Mouse (Mus musculus): ENCODE results near the gene Atxn1. TPM values are rescaled to one million over a fixed set of nuclear protein-coding genes. Genes with fewer than 3 reads are reported as not detected.

Atxn1 gene
- polyA plus RNA-seq, 1 experiment from 2014 or later = 8.3 TPM

DNA sequence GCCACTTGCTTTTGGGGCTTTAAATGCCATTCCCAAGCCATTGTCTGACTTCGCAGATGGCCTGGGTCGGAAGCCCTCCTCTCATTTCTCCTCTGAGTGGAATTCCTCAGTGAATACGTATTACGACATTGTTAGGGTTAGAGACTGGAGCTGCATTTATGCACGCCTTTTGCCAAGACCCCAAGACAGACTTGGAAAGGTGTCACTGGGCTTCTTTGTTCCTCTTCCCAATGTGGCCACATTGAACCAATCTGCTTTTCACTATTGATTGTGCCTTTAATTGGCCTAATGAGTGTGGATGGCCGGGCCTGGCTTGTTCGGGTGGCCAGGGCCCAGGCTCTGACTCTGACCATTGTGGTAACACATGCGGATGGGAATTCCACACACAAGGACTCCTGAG lies 336.5 kb downstream of the Atxn1 start:
- in situ Hi-C loops (cut with MboI; ENCODE audit: low pct_unique_long_range_greater_than_20kb) = no loop called here
- CTCF ChIA-PET = interaction anchor here (0.7 to 1.0 kb wide), 2 partner anchors 15 kb away, joined by 3 read pairs; no protein-coding TSS in a partner anchor
- no peak for TF ChIP-seq CTCF (IDR thresholded peaks at IDR 0.05)
- ATAC-seq = no peak
- H3K27me3 ChIP-seq = no peaks in the 10 kb centered on the region
- no peak for DNase-seq (ENCODE audit: low read depth, low spot score)
- POLR2A ChIA-PET = interaction anchor here (0.5 kb wide), 1 partner anchor 144 kb away, joined by 3 read pairs; no protein-coding TSS in a partner anchor

DNA sequence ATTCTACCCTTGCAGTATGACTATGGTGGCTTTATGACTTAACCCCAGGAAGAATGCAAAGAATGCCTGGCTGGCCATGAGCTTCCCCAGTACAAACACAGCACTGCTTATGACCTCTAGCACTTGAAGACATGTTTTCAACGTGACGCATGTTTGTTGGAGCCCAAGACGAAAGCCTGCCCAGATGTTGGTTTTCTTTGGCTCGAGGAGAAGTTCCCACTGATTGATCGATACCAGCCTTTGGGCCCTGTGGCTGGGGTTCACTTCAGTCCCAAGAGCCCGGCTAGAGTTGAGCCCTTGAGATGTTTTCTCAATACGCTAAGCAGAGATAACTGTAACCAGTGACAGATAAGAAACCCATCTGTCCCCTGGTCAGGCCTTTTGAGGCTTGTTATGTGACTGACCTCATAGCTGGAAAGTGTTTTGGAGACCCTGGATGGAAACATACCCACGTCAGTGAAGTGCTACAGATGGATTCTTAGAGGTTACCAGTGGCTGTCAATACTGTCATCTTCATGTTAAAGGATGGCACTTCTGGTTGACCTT lies 337.5 kb downstream of the Atxn1 start:
- ATAC-seq = peak; percentile 51
- in situ Hi-C loops (cut with MboI; ENCODE audit: low pct_unique_long_range_greater_than_20kb) = no loop called here
- DNase-seq (ENCODE audit: low read depth, low spot score) = no peak
- TF ChIP-seq CTCF (IDR thresholded peaks at IDR 0.05) = no peak
- CTCF ChIA-PET = interaction anchor here (0.7 kb wide), 1 partner anchor 16 kb away, joined by 3 read pairs; no protein-coding TSS in a partner anchor
- POLR2A ChIA-PET = interaction anchor here (0.6 kb wide), 1 partner anchor 997 kb away, joined by 3 read pairs; no protein-coding TSS in a partner anchor
- no peaks in the 10 kb centered on the region for H3K27me3 ChIP-seq

DNA sequence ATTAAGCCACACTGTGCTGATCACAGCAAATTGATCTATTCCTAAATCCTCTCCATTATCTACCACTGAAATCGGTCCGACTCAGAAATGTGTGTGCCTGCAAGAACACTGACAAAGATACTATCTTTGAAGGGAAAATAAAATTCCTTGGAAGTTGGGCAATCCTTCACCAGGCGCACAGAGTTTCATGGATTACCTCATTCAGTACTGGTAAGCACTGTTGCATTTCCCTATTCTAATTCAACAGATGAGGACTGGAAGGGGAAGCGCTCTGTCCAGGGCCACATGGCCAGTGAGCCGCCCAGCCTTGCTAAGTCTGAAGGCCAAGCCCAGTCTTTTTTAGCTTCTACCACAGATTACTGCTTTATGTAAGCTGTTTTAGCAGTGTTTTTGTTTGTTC lies 339.1 kb downstream of the Atxn1 start:
- in situ Hi-C loops (cut with MboI; ENCODE audit: low pct_unique_long_range_greater_than_20kb) = no loop called here
- no peak for ATAC-seq
- H3K27me3 ChIP-seq = no peaks in the 10 kb centered on the region
- TF ChIP-seq CTCF (IDR thresholded peaks at IDR 0.05) = no peak
- CTCF ChIA-PET = interaction anchor here (0.7 to 1.2 kb wide), 3 partner anchors 11 to 48 kb away, joined by 3 to 5 read pairs (median 3); no protein-coding TSS in a partner anchor
- POLR2A ChIA-PET = no interaction called here
- DNase-seq (ENCODE audit: low read depth, low spot score) = no peak

DNA sequence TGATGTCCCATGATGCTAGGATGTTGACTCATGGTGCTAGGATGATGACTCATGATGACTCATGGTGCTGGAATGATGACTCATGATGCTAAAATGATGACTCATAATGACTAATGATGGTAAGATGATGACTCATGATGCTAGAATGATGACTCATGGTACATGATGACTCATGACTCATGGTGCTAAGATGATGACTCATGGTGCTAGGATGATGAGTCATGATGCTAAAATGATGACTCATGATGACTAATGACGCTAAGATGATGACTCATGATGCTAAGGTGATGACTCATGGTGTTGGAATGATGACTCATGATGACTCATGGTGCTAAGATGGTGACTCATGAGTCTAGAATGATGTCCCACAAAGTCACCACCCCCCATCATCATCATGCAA lies 341.0 kb downstream of the Atxn1 start:
- DNase-seq (ENCODE audit: low read depth, low spot score) (peak; percentile 79), ATAC-seq (no peak)
- TF ChIP-seq CTCF (IDR thresholded peaks at IDR 0.05) = no peak
- H3K27me3 ChIP-seq = no peaks in the 10 kb centered on the region
- ChIA-PET POLR2A (no interaction called here), CTCF (no interaction called here)
- in situ Hi-C loops (cut with MboI; ENCODE audit: low pct_unique_long_range_greater_than_20kb) = loop anchor here (5.0 kb wide), 1 partner anchor 633 kb away; no protein-coding TSS in a partner anchor

DNA sequence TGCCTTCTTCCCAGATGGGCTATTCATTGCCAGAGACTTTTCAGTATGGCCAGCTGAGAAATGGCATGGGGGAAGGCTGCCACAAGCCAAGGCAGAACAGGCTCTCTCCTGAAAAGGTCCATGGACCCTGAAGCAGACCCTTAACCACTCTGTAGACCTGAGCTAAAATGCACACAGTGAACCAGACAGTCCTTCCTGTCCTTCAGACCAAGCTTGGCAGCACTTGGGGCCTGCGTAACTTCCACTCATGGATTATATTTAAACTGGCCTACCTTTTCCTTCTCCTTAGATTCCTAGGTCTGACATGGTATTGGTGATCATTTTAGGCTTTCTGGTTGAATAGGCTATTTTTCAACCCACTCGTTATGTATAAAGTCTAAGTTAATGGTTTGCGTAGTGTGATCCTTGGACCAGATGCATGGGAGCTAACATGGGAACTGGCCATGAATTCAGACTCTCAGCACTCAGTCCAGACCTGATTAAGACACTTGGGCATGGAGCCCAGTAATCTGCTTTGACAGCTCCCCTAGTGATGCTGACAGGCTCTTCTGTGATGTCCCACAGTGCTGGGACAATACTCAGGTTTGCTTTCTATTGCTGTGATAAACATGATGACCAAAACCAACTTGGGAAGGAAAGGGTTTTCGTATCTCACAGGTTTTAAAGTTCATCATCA lies 341.8 kb downstream of the Atxn1 start:
- ChIA-PET CTCF (interaction anchor here (1.2 to 2.0 kb wide), 3 partner anchors 10 to 126 kb away, joined by 3 to 6 read pairs (median 5); no protein-coding TSS in a partner anchor), POLR2A (no interaction called here)
- TF ChIP-seq CTCF (IDR thresholded peaks at IDR 0.05) = no peak
- no peak for DNase-seq (ENCODE audit: low read depth, low spot score)
- no peak for ATAC-seq
- H3K27me3 ChIP-seq = no peaks in the 10 kb centered on the region
- in situ Hi-C loops (cut with MboI; ENCODE audit: low pct_unique_long_range_greater_than_20kb) = loop anchor here (5.0 kb wide), 1 partner anchor 634 kb away; no protein-coding TSS in a partner anchor

DNA sequence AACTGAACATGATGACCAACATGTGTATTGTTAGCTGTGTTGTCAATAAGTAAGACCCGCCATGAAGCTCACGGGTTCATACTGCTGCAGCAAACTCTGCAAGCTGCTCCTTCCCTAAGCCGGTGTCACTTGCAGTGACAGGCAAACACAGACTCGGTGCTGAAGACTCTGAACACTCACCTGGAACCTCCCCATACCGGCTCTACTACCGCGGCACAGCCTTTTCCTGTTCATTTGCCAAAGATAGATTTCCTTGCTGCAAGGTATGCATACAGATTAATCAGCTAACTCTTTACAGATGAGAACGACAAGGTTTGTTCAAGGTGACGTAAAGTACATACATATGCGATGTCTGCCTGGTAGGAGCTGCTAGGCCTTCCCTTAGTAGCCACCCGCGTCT lies 344.1 kb downstream of the Atxn1 start:
- no peak for ATAC-seq
- in situ Hi-C loops (cut with MboI; ENCODE audit: low pct_unique_long_range_greater_than_20kb) = loop anchor here (5.0 kb wide), 1 partner anchor 637 kb away; no protein-coding TSS in a partner anchor
- ChIA-PET CTCF (interaction anchor here (1.1 to 2.0 kb wide), 4 partner anchors 8 to 541 kb away, joined by 3 to 6 read pairs (median 4); no protein-coding TSS in a partner anchor), POLR2A (no interaction called here)
- DNase-seq (ENCODE audit: low read depth, low spot score) = no peak
- TF ChIP-seq CTCF (IDR thresholded peaks at IDR 0.05) = no peak
- H3K27me3 ChIP-seq = no peaks in the 10 kb centered on the region

DNA sequence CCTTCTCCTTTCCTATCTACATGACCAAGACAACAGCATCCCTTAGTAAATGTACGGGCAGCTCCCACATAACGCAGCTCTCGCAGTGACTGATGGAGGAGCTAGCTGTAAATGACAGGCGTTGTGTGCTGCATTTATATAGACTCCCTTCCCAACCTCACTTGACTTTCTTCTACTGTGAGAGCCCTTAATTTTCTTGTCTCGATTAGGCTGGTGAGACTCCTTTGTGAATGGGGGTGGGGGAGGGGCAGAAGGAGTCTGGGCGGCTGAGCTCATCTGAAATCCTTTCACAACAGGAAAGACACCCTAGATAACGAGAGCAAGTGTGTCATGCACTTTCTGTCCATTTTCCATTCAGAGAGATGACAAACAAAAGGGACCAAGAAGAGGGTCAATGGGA lies 344.5 kb downstream of the Atxn1 start:
- CTCF ChIA-PET = interaction anchor here (1.1 to 1.2 kb wide), 2 partner anchors 13 to 541 kb away, joined by 3 to 4 read pairs; no protein-coding TSS in a partner anchor
- ATAC-seq (no peak), DNase-seq (ENCODE audit: low read depth, low spot score) (no peak)
- in situ Hi-C loops (cut with MboI; ENCODE audit: low pct_unique_long_range_greater_than_20kb) = loop anchor here (5.0 kb wide), 1 partner anchor 637 kb away; no protein-coding TSS in a partner anchor
- POLR2A ChIA-PET = no interaction called here
- TF ChIP-seq CTCF (IDR thresholded peaks at IDR 0.05) = no peak
- no peaks in the 10 kb centered on the region for H3K27me3 ChIP-seq

DNA sequence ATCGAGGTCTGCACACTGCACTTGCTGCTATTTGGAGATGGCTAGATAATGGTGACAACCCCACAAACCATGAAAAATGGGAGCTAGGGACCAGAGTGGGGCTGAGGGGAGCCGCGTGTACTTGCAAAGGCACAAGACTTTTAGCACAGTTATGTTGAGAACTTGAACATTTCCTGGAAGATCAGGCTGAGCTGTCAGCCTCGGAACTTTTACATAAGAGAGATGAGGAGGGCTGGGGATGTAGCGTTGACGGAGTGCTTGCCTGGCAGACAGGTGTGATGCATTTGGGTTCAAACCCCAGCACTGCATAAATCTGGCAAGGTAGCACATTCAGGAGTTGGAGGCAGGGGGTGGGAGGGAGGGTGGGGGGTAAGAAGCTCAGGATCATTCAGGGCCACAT lies 346.8 kb downstream of the Atxn1 start:
- ChIA-PET POLR2A (no interaction called here), CTCF (interaction anchor here (1.1 to 1.6 kb wide), 2 partner anchors 9 to 25 kb away, joined by 3 to 4 read pairs; no protein-coding TSS in a partner anchor)
- no peaks in the 10 kb centered on the region for H3K27me3 ChIP-seq
- DNase-seq (ENCODE audit: low read depth, low spot score) = no peak
- no peak for ATAC-seq
- in situ Hi-C loops (cut with MboI; ENCODE audit: low pct_unique_long_range_greater_than_20kb) = no loop called here
- no peak for TF ChIP-seq CTCF (IDR thresholded peaks at IDR 0.05)

DNA sequence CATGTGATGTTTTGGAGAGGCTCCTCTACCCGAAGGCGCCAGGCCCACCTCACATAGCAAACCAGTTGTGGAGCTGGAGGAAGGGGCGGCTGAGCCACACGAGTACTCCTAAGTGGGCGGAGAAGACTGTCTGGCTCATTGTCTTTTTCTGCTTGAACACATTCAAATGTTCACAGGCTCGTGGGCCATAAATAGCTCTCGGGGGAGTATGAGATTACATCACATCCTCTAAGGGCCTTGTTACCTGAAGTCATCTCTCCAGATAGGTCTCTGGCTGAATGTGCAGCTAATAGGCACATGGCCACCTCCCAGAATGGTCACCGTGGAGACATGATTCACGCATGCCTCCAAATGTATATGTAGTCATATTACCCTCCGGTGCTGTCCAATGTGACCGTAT lies 350.0 kb downstream of the Atxn1 start:
- in situ Hi-C loops (cut with MboI; ENCODE audit: low pct_unique_long_range_greater_than_20kb) = no loop called here
- POLR2A ChIA-PET = no interaction called here
- TF ChIP-seq CTCF (IDR thresholded peaks at IDR 0.05) = no peak
- H3K27me3 ChIP-seq = no peaks in the 10 kb centered on the region
- no peak for DNase-seq (ENCODE audit: low read depth, low spot score)
- CTCF ChIA-PET = interaction anchor here (1.6 kb wide), 1 partner anchor 22 kb away, joined by 4 read pairs; no protein-coding TSS in a partner anchor
- no peak for ATAC-seq

DNA sequence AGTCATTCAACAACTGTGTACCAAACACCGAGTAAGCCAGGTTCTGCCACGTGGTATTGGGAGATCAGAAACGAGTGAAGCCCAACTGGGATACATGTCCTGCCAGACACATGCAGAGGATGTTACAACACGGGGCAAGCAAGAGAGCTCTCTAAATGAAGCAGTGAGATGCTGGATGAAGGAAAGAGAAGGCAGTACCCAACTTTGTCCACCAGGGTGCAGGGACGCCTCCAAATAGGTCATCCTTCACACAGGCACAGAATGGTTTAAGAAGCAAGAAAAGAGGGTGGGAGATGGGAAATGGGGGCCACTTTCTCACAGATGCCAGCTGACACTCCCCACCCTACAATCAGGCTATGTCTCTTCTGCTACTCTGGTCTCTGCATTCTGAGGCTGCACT lies 351.5 kb downstream of the Atxn1 start:
- ChIA-PET POLR2A (interaction anchor here (0.7 to 0.9 kb wide), 2 partner anchors 214 to 351 kb away, joined by 3 to 4 read pairs; partner anchors contain the start of gene Atxn1), CTCF (interaction anchor here (0.8 to 1.5 kb wide), 8 partner anchors 8 to 23 kb away, joined by 3 to 5 read pairs (median 4); no protein-coding TSS in a partner anchor)
- in situ Hi-C loops (cut with MboI; ENCODE audit: low pct_unique_long_range_greater_than_20kb) = no loop called here
- ATAC-seq (no peak), DNase-seq (ENCODE audit: low read depth, low spot score) (no peak)
- TF ChIP-seq CTCF (IDR thresholded peaks at IDR 0.05) = peak; percentile 72
- H3K27me3 ChIP-seq = no peaks in the 10 kb centered on the region

All from Patski (cell line).